Mouse (Mus musculus) T-cell, adult 66 days (primary cell): ENCODE data around the gene Kdelc1. TPM values are rescaled to one million over a fixed set of nuclear protein-coding genes. Genes with fewer than 3 reads are reported as not detected.

ENCODE experiments used
- total RNA-seq, 2 experiments: library from RNA; stranded (reverse); gene quantifications; 3 replicates in 1 of 2; 4 replicates in 1 of 2; pipeline ENCODE4 v1.2.4; 2023

The Kdelc1 gene
- 1 to 10 TPM; 3.1 to 4.3 TPM for total RNA-seq

DNA sequence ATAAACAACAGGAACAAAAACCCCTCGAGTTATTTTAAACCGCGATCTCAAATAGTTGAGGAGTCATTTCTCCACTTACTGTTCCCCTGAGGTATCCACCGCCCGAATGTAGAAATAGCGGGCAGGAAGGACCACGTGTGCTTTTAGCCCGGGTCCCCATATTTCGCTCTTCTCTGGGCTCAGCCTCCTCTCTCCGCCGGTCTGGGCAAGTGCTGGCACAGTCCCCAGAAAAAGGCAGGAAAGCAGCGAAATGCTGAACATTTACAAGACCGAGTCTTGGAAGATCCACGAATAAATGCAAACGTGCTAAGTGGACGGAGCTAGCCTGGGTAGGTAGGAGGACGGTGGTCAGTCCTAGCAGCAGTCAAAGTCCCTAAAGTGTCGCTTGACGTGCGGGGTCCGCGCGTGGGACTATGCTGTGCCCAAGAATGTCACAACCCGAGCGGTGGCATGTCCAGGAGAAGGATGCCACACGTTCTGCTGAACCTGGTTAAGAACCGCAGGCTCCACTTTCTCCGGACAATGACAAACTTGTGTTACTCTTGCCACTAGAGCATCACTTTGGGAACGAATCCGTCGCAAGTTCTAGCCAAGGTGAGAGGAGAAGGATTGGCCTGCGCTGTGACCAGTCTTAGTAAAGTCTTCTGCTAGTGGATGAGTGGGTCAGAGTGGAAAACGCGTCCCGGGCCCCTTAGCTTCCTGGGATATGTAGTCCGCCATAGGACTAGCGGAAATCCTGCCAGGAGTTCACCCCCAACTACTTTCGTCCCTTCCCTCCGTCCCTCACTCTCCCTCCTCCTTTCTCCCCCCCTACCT, at the start of gene Kdelc1, which contains the start of gene Bivm:
Kdelc1 (minus strand) TSS at position 570 of the 816 bp plus-strand sequence.
Bivm (plus strand) TSS at position 719 of the 816 bp plus-strand sequence.

DNA sequence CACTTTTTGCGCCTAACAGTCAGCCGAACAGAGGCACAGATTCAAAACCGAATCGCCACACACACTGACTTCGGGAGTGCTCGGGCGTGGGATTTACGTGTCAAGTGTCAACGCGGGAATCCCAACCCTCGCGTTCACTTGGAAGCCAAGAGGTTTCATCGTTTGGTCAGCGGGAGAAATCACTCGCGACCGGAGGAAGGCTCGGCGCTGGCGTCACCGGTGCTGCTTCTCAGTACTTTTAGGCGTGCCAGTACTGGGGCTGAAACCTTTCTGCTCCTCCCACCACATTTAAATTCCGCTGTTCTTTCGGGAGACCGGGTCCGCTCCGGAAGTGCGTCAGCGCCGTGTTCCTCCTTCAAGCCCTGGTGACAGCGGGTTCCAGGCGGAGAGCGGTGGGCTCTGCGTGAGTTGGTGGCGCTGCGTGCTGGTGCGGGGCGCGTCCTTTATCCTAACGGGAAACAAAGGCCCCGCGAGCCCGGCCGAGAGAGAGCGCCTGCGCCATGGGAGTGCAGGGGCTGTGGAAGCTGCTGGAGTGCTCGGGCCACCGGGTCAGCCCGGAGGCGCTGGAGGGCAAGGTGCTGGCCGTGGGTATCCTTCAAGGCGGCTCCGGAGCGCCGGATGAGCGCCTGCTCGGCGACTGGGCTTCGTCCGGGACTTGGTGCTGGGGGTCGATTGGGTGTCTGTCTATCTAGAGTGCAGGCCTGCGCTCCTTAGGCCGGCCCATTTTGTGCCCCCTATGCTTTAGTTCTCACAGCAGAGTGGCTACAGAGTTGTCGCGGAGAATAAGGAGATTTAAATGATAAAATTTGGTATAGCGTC, 29.2 kb upstream of the Kdelc1 start, which contains the start of gene Ercc5:
Ercc5 (plus strand) TSS at position 182 of the 819 bp plus-strand sequence.

DNA sequence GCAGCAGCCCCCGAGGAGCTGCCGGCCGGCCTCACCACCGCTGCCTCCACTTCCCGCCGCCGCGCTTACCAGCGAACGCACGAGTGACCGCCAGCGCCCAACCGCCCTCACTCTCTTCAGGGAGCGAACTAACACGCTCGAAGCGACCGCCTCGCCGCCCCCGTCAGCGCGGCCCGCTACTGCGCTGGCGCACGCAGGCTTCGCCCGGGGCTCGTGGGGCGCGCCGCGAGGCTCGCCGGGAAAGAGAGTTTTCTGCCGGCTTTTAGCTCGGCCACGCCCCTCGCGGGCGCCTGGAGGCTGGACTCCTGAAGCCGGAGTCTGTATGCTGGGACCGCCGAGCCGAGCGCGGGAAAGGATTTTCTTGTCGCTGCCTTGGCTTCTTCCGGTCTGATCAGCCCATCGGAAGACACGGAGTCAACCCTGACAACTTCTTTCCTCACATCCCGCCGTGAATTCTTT, 16.3 kb downstream of the Kdelc1 start, which contains the start of gene Tex30:
Tex30 (minus strand) TSS at position 183 of the 459 bp plus-strand sequence.

DNA sequence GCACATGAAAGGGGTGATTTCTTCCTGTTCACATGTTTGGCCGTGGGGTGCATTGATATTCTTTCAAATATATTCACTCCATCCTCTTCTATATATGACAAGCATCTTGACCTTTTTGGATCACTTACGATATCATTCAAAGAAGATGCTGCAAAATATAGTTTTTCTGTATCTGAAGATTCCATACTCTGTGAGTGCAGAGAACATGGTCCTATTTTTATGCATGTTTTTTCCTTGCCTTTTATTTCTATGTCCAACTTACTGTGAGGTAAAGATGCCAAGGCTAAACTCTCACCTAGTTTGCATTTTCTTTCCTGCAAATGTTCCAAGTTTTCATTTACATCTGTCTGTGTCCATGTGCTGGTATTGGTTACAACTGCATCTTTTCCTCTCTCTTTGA, 56.8 kb downstream of the Kdelc1 start, which contains the start of gene Gm8251:
Gm8251 (minus strand) TSS at position 101 of the 400 bp plus-strand sequence.

Other genes with a start within 250 kb of the Kdelc1 start
- 100 to 1,000 TPM; 110 TPM for gene Tpp2, start 185.2 kb downstream of the Kdelc1 start, total RNA-seq
- not detected for gene Mettl21c, start 98.8 kb downstream of the Kdelc1 start, total RNA-seq
- under 1 TPM; 0.30 to 0.47 TPM for gene Gm8251, start 56.9 kb downstream of the Kdelc1 start, total RNA-seq
- 10 to 100 TPM; 32.0 to 40.4 TPM for gene Tex30, start 16.4 kb downstream of the Kdelc1 start, total RNA-seq
- gene Bivm, start 149 bp upstream of the Kdelc1 start, total RNA-seq, result 1 to 10 TPM; 7.8 to 9.1 TPM
- 10 to 100 TPM; 27.0 to 27.4 TPM for gene Ercc5, start 28.9 kb upstream of the Kdelc1 start, total RNA-seq
- gene Mettl21e, start 100.2 kb upstream of the Kdelc1 start, total RNA-seq, result not detected